Mouse (Mus musculus): ENCODE measurements around the gene Gbp5. TPM values are rescaled to one million over a fixed set of nuclear protein-coding genes. Genes with fewer than 3 reads are reported as not detected.

Gene Gbp5
- total RNA-seq, 1 experiment = not detected

DNA sequence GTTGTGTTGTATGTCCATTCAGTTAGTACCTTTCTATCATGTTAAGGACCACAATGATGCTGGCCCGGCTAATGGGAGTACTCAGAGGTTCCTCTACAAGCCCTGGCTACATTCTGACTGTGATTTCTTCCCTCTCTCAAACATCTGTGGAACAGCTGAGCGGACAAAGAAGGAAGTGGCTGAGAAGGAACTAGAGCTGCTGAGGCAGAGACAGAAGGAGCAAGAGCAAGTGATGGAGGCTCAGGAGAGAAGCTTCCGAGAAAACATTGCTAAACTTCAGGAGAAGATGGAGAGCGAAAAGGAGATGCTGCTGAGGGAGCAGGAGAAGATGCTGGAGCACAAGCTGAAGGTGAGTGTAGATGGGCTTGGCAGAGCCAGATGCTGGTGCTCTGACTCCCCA, 77.0 kb downstream of the Gbp5 start:
- no peak overlapping the region for H3K9ac ChIP-seq (ENCODE audit: insufficient read depth, low read depth, low read length, poor library complexity, severe bottlenecking)
- no peaks in the 10 kb centered on the region for H3K36me3 ChIP-seq (ENCODE audit: control insufficient read depth, insufficient read depth, low read length, poor library complexity, severe bottlenecking)
- TF ChIP-seq CHD2 (IDR thresholded peaks at IDR 0.05; ENCODE audit: low read depth, low read length) (no peak), HCFC1 (IDR thresholded peaks at IDR 0.05; ENCODE audit: borderline replicate concordance, insufficient read depth, low read length) (no peak), ZC3H11A (IDR thresholded peaks at IDR 0.05; ENCODE audit: borderline replicate concordance, low read depth, low read length) (no peak), MAFK (IDR thresholded peaks at IDR 0.05; ENCODE audit: insufficient read depth, low read depth, low read length) (no peak), ZNF384 (IDR thresholded peaks at IDR 0.05; ENCODE audit: low read depth, low read length) (no peak)
- H3K4me1 ChIP-seq (ENCODE audit: control insufficient read depth in 2 of 2, insufficient read depth in 2 of 2, low read length in 2 of 2, poor library complexity in 1 of 2) = no peaks in the 10 kb centered on the region
- in situ Hi-C loops (cut with MboI; ENCODE audit: low sequenced_read_pairs in 2 of 2, unreplicated experiment in 2 of 2) = no loop called here
- no peak overlapping the region for H3K27ac ChIP-seq (ENCODE audit: insufficient read depth, low read depth, low read length, poor library complexity, severe bottlenecking)
- DNase-seq (ENCODE audit: low read depth, low spot score) = no peak
- no peak overlapping the region for H3K4me3 ChIP-seq (ENCODE audit: insufficient read depth in 1 of 2, low read depth in 1 of 2, low read length in 2 of 2, poor library complexity in 1 of 2, severe bottlenecking in 1 of 2)
- no peaks in the 10 kb centered on the region for H3K9me3 ChIP-seq (ENCODE audit: control insufficient read depth, insufficient read depth, low read depth, low read length)

Other genes with a start within 250 kb of the Gbp5 start
- 24.7 and 38.8 TPM in 2 replicates for gene Pdlim5, start 98.3 kb upstream of the Gbp5 start, total RNA-seq (2012; rRNA removed)
- 0.79 and 0.94 TPM in 2 replicates for gene Gbp7, start 36.4 kb downstream of the Gbp5 start, total RNA-seq (2012; rRNA removed)
- gene Gbp3, start 66.0 kb downstream of the Gbp5 start, total RNA-seq (2012; rRNA removed) = 4.7 and 4.8 TPM in 2 replicates
- 5.3 and 5.6 TPM in 2 replicates for gene Gbp2b, start 100.9 kb downstream of the Gbp5 start, total RNA-seq (2012; rRNA removed)
- 9.7 and 12.6 TPM in 2 replicates for gene Gbp2, start 126.6 kb downstream of the Gbp5 start, total RNA-seq (2012; rRNA removed)
- 8.2 and 11.7 TPM in 2 replicates for gene Kyat3, start 207.1 kb downstream of the Gbp5 start, total RNA-seq (2012; rRNA removed)

All from ES-E14 (cell line).